Mouse (Mus musculus) forebrain, embryonic 12.5 days (tissue): ENCODE measurements at regions not wholly inside any gene's neighbourhood (a gene's known extent, or its start where the extent isn't known, plus 50 kb on each side); places are given as distances from the start of the nearest gene placed in this dataset.

Experiments used
- ATAC-seq: fragments of 200-750 bp; cut with Nextera tagmentation; 2 replicates; pipeline ENCODE4 v1.8.0; 2017; ENCODE audit warnings: moderate TSS enrichment; ENCODE audit not compliant: low FRiP score
- H3K27ac ChIP-seq: fragments of 300-500 bp; sonication (generic); 2 replicates; pipeline ENCODE4 v1.5.1; 2016; ENCODE audit warnings: mild to moderate bottlenecking
- H3K27me3 ChIP-seq: fragments of 300-500 bp; sonication (generic); 2 replicates; pipeline ENCODE4 v1.6.1; 2016; ENCODE audit warnings: mild to moderate bottlenecking
- H3K36me3 ChIP-seq: fragments of 300-500 bp; sonication (generic); replicated peaks from 2 replicates; pipeline ENCODE4 v1.6.1; 2016; ENCODE audit warnings: mild to moderate bottlenecking
- H3K4me1 ChIP-seq: fragments of 300-500 bp; sonication (generic); 2 replicates; pipeline ENCODE4 v1.6.1; 2016
- H3K4me2 ChIP-seq: fragments of 300-500 bp; sonication (generic); 2 replicates; pipeline ENCODE4 v1.6.1; 2016; ENCODE audit warnings: mild to moderate bottlenecking, moderate library complexity
- H3K4me3 ChIP-seq: fragments of 300-500 bp; sonication (generic); replicated peaks from 2 replicates; pipeline ENCODE4 v1.5.1; 2016; ENCODE audit warnings: mild to moderate bottlenecking
- H3K9ac ChIP-seq: fragments of 300-500 bp; sonication (generic); 2 replicates; pipeline ENCODE4 v1.6.1; 2016; ENCODE audit warnings: mild to moderate bottlenecking
- H3K9me3 ChIP-seq: fragments of 300-500 bp; sonication (generic); 2 replicates; pipeline ENCODE4 v1.6.1; 2016
- WGBS: fragments of 180-500 bp; shearing (Covaris S2); methylation state at CpG from one replicate; pipeline ENCODE4 v1.1.7; 2016; 5-methylcytosine and 5-hydroxymethylcytosine counted together

DNA sequence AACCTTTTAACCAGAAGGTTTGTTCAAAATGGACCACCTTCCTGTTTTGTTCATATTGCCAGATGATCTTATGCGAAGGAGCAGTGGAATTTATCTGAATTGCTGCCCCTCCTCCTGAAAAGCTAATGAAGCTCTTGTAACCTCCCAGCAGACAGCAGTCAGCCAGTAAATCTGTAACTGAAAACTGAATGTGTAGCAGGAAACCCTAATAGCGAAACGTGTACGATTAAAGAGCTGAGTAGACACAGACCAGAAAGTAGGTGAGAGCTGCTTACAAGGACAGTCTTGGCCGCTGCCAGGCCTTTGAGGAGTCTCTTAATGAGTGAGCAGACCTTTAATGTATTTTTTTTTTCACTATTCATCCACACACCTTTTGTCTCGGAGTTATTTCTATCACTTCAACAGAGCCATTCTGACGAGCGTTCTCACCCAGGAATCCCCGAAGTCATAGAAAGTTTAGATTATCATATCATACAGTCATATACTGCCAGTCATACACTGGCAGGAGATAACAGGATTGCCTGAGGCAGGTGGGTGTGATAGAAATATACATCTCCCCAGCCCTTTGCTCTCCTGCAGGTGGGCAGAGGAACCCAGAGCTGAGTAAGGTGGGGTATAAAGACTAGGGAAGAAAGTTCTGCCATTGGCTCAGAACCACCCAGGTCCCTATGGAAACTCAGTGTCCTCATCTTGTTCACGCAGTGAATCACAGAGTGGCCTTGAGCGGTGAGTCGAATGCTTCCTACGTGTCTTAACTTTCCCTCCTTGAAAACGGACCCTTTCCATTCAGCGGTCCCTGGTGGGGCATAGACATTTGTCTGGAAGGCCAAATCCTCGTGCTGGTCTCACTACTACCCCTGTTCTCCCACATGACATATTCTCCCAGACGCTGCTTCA is 72.4 kb upstream of the Prep start:
- Histone ChIP-seq H3K4me1 (peaks cover 41% of the 10 kb centered on the region), H3K27ac (no peak overlapping the region), H3K4me2 (no peak overlapping the region), H3K27me3 (peaks cover 26% of the 10 kb centered on the region; the same call in 1 of the 2 replicates), H3K36me3 (no peaks in the 10 kb centered on the region), H3K9me3 (no peaks in the 10 kb centered on the region), H3K9ac (no peak overlapping the region), H3K4me3 (no peak overlapping the region)
- no peak for ATAC-seq
- WGBS, result 54% methylated on average over 17 of the region's 17 CpGs

DNA sequence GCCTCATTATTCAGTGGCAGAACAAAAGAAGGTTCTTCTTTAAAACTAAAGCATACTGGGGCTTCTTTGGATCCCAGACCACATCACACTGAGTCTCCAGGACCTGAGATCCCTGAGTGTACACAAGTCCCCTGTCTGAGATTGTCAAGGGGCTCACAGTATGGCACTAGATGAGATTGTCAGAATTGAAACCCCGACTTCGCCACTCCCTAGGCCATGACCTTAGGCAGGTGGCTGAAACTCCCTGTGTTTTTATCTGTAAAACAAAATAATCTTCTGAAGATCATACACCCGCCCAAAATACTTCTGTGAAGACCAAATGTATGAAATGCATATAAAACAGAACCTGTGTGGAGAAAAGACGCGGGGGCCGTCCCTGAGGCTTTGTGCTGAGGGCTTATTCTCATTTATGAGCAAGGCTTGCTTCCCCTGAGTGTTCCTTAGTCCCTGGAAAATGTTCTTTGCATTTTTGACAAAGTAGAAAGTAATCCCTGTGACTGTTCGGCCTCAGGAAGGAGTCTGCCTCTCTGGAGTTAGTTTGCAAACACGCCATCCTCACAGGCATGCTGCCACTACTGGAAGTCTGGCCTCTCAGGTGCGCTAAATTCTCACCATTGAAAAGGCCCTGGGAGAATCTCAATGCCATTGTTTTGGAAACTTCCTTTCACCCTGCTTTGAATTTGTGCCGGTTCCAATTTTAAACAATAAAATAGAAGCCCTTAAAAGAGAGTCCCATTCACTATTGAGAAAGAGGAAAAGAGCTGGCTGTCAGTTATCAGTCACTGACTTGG is 73.3 kb upstream of the Prep start:
- peaks cover 22% of the 10 kb centered on the region; the same call in 1 of the 2 replicates for H3K27me3 ChIP-seq
- no peak overlapping the region for H3K9ac ChIP-seq
- H3K27ac ChIP-seq, result no peak overlapping the region

GRCm38 (mm10) chr10:44989539-44989938 is 77.5 kb upstream of the Prep start:
- 80% methylated on average over 6 of the region's 6 CpGs for WGBS
- Histone ChIP-seq H3K9ac (no peak overlapping the region), H3K4me3 (no peak overlapping the region), H3K4me1 (peaks cover 9% of the 10 kb centered on the region), H3K36me3 (no peaks in the 10 kb centered on the region), H3K27me3 (no peaks in the 10 kb centered on the region), H3K4me2 (no peak overlapping the region), H3K27ac (no peak overlapping the region), H3K9me3 (no peaks in the 10 kb centered on the region)
- ATAC-seq, result no peak

More for the DNA sequence above, 73.3 kb upstream of the Prep start:
- ATAC-seq, result no peak
- H3K9me3 ChIP-seq, result no peaks in the 10 kb centered on the region
- H3K4me2 ChIP-seq, result no peak overlapping the region
- WGBS, result 48% methylated on average over 10 of the region's 10 CpGs
- no peaks in the 10 kb centered on the region for H3K36me3 ChIP-seq
- peaks cover 39% of the 10 kb centered on the region for H3K4me1 ChIP-seq
- no peak overlapping the region for H3K4me3 ChIP-seq

DNA sequence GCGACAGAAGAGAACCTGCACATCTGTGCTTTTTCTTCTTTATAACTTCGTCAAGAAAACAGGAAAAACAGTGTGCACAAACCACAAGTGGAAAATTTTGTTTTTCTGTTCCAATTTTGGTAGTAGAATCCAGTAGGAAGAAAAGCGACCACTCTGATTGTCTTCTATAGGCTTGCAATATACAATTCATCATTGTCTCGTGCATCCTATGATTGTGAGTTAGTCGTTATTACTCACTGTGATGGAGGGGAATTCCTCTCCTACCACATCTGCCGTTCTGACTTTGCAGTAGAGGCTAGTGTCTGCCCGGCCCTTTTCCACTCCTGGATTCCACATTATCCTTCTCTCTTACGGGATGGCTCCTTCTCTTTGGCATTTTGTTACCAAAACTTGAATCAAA is 78.2 kb upstream of the Prep start:
- Histone ChIP-seq H3K27ac (no peak overlapping the region), H3K9me3 (no peaks in the 10 kb centered on the region), H3K4me3 (no peak overlapping the region), H3K4me1 (peaks cover 2% of the 10 kb centered on the region), H3K27me3 (no peaks in the 10 kb centered on the region), H3K9ac (no peak overlapping the region), H3K4me2 (no peak overlapping the region), H3K36me3 (no peaks in the 10 kb centered on the region)
- WGBS, result 78% methylated on average over 8 of the region's 8 CpGs
- no peak for ATAC-seq

DNA sequence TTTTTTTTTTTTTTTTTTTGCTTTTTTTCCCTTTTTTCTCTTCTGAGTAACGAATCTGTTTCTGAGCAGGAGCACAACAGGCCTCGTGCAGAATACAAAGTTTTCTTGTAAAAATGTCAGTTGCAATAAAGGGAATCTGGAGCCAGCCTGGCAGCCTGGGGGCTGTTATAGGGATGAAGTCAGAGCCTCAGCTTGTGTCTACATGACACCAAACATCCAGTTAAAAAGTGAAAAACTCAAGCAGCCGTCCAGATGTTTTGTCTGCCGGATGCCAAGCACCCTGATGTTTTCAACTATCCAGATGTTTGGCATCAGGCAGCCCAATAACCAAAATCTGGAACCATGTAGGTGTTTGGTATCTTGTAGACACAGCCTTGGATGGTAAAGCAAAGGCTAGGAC is 79.4 kb upstream of the Prep start:
- H3K27me3 ChIP-seq, result no peaks in the 10 kb centered on the region
- H3K27ac ChIP-seq, result no peak overlapping the region
- H3K4me3 ChIP-seq, result no peak overlapping the region
- no peaks in the 10 kb centered on the region for H3K36me3 ChIP-seq
- H3K4me2 ChIP-seq, result no peak overlapping the region
- no peaks in the 10 kb centered on the region for H3K4me1 ChIP-seq
- 66% methylated on average over 4 of the region's 4 CpGs for WGBS
- no peak for ATAC-seq
- H3K9me3 ChIP-seq, result no peaks in the 10 kb centered on the region
- H3K9ac ChIP-seq, result no peak overlapping the region

DNA sequence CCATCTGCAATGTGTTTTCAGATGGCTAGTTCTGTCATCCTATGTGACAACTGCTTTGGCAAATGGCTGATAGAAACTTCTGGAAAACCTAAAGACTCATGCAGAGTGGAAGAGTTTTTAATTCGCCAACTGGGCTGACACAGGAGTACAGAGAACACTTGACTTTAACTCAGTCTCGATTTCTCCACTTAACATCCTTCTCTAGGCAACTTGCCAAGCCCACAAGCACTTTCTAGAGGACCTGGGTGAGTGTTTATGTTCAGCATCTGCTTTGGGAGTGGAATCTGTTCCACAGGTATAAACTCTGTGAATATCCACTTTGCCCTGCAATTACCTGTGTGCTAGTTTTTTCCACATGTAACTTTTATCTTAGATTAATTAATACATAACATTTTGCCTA is 85.1 kb upstream of the Prep start:
- no peaks in the 10 kb centered on the region for H3K27me3 ChIP-seq
- no peak overlapping the region for H3K4me3 ChIP-seq
- WGBS, result 68% methylated on average over 2 of the region's 2 CpGs
- H3K27ac ChIP-seq, result no peak overlapping the region
- H3K9ac ChIP-seq, result no peak overlapping the region
- H3K4me2 ChIP-seq, result no peak overlapping the region
- no peaks in the 10 kb centered on the region for H3K9me3 ChIP-seq
- no peaks in the 10 kb centered on the region for H3K36me3 ChIP-seq
- H3K4me1 ChIP-seq, result no peaks in the 10 kb centered on the region
- ATAC-seq, result no peak

DNA sequence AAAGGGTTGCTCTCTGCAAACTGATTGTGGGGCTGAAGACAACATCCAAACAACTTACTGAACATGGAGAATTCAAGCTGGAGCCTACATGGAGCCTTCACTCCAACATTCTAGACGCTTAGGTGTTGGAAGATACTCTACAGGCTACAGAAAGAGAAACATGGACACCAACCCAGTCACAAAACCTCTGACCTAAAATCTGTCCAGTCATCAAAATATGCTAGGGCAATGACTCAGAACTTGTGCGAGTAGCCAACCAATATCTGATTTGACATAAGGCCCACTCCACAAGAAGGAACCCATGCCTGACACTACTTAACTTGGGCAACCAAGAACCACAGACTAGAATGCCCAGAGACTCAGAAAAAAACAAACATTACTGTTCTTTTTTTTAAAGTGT is 90.2 kb upstream of the Prep start:
- no peak overlapping the region for H3K4me3 ChIP-seq
- H3K36me3 ChIP-seq, result no peaks in the 10 kb centered on the region
- H3K4me2 ChIP-seq, result no peak overlapping the region
- ATAC-seq, result no peak
- no peaks in the 10 kb centered on the region for H3K4me1 ChIP-seq
- no peak overlapping the region for H3K27ac ChIP-seq
- no peaks in the 10 kb centered on the region for H3K9me3 ChIP-seq
- 93% methylated on average over 2 of the region's 2 CpGs for WGBS
- no peaks in the 10 kb centered on the region for H3K27me3 ChIP-seq
- H3K9ac ChIP-seq, result no peak overlapping the region

DNA sequence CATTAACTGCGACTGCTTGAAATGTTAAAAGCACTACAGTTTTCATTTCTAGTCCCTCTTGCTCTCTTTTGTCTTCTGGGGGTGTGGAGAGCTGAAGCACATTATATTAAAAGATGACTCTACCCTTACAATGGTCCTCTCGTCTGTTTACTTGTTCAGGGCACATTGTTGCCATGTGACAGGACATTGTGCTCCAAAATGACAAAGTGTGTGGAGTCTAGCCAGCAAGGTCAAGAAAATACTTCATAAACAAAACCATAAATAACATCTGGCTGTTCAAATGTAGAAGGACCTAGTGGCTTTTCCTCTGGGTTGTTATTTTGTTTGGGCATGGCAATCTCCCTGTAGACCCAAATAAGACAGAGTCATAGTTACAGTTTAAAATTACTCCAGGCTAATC is 95.1 kb upstream of the Prep start:
- no peak overlapping the region for H3K9ac ChIP-seq
- no peaks in the 10 kb centered on the region for H3K27me3 ChIP-seq
- no peak overlapping the region for H3K4me3 ChIP-seq
- ATAC-seq, result no peak
- H3K36me3 ChIP-seq, result no peaks in the 10 kb centered on the region
- no peak overlapping the region for H3K27ac ChIP-seq
- no peaks in the 10 kb centered on the region for H3K9me3 ChIP-seq
- 83% methylated on average over 2 of the region's 2 CpGs for WGBS
- no peak overlapping the region for H3K4me2 ChIP-seq
- no peaks in the 10 kb centered on the region for H3K4me1 ChIP-seq

DNA sequence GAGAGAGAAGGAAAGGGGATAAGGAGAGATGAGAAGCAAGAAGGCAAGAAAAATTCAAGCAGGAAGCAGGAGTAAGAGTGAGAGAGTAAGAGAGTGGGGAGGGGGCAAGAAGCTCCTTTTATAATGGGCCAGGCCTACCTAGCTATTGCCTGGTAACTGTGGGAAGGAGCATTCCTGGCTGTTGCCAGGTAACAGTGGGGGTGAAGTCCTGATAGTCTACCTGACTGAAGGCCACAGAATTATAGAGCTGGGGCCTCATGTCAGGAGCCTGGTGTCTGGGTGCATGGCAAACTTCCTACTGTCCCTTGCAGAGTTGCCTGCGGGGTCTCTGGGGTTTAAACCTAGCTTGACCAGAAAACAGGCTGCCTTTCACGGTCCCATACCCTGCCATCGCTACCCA is 107.0 kb upstream of the Prep start:
- no peak for ATAC-seq
- H3K27ac ChIP-seq, result no peak overlapping the region
- no peaks in the 10 kb centered on the region for H3K36me3 ChIP-seq
- H3K4me3 ChIP-seq, result no peak overlapping the region
- no peak overlapping the region for H3K4me2 ChIP-seq
- H3K27me3 ChIP-seq, result no peaks in the 10 kb centered on the region
- 97% methylated on average over 3 of the region's 3 CpGs for WGBS
- no peak overlapping the region for H3K9ac ChIP-seq
- no peaks in the 10 kb centered on the region for H3K4me1 ChIP-seq
- H3K9me3 ChIP-seq, result no peaks in the 10 kb centered on the region

DNA sequence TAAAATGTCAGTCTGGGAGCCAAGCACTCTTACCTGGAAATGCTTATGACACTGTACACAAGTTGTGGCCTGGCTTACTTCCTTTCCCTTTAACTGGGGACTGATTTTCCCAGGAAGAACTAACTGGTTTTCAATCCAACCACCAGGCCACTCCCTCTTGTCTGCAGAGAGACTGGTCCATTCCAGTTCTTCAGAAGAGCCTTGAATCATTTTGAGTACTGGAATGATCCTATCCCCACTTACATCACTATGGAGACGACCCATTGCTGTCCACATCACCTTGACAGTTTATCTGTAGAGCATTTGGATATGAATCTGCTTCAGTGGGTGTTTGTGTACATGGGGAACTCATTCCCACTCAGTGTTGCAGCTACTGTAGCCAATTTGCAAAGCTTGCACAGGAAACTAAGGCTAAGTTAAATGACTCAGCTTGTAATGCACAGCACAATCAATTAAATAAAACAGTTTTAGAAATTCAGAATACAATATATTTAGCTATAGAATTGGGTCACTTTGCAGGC is 121.7 kb upstream of the Prep start:
- Histone ChIP-seq H3K4me3 (no peak overlapping the region), H3K9ac (no peak overlapping the region), H3K27ac (no peak overlapping the region), H3K4me1 (no peaks in the 10 kb centered on the region), H3K4me2 (no peak overlapping the region), H3K9me3 (no peaks in the 10 kb centered on the region), H3K36me3 (no peaks in the 10 kb centered on the region), H3K27me3 (no peaks in the 10 kb centered on the region)
- 67% methylated on average over 1 of the region's 1 CpGs for WGBS
- ATAC-seq, result no peak

- Histone ChIP-seq H3K4me2 (no peak overlapping the region), H3K4me3 (no peak overlapping the region), H3K27ac (no peak overlapping the region), H3K36me3 (no peaks in the 10 kb centered on the region), H3K9ac (no peak overlapping the region), H3K9me3 (no peaks in the 10 kb centered on the region), H3K4me1 (no peaks in the 10 kb centered on the region), H3K27me3 (no peaks in the 10 kb centered on the region)
- WGBS, result 45% methylated on average over 1 of the region's 1 CpGs
- ATAC-seq, result no peak
Measured at GRCm38 (mm10) chr10:44939403-44939802, 127.6 kb upstream of the Prep start.

DNA sequence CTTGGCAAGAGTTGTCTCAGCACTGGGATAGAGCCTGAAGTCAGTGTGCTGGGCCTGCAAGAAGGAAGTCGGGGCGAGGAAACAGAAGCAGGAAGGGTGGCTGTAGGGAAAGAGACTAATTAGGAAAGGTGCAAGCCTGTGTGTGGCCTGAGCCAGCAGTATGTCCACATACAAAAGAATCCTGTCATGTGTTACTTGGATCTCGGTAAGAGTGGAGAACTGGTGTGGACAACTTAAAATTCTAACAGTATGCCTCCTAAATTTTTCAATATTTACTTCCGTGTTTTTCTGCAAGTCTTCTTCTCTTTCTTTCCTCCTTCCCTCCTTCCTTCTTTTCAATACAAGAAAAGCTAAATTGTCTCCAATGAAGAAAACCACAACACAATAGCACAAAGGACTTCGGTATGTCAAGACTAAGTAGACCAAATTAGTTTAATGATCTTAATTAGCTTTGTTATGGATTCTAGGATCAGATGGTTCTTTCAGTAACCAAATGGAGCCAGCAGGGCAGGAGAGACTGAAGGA is 130.0 kb upstream of the Prep start:
- no peak overlapping the region for H3K4me2 ChIP-seq
- 61% methylated on average over 5 of the region's 5 CpGs for WGBS
- no peak overlapping the region for H3K4me3 ChIP-seq
- no peaks in the 10 kb centered on the region for H3K9me3 ChIP-seq
- H3K9ac ChIP-seq, result no peak overlapping the region
- H3K27me3 ChIP-seq, result no peaks in the 10 kb centered on the region
- ATAC-seq, result no peak
- H3K4me1 ChIP-seq, result no peaks in the 10 kb centered on the region
- H3K36me3 ChIP-seq, result no peaks in the 10 kb centered on the region
- no peak overlapping the region for H3K27ac ChIP-seq
